Mouse (Mus musculus): Measurements from ENCODE around the gene Adgrg3. TPM values are rescaled to one million over a fixed set of nuclear protein-coding genes. Genes with fewer than 3 reads are reported as not detected.

Adgrg3 gene
- polyA plus RNA-seq (2012; ENCODE audit: insufficient read depth, insufficient read length, missing spikeins) = 0.23 TPM in 1 of 2 replicates, not detected in the other

- no peak for TF ChIP-seq CTCF (IDR thresholded peaks at IDR 0.05; ENCODE audit: low read depth, low read length)
- no peak for TF ChIP-seq POLR2A (IDR thresholded peaks at IDR 0.05; ENCODE audit: borderline replicate concordance, low read depth, low read length)
- no peak within 1 kb of the TSS for H3K27ac ChIP-seq (ENCODE audit: insufficient read depth, low read depth, low read length)
- no peak within 1 kb of the TSS for H3K4me3 ChIP-seq (ENCODE audit: insufficient read depth, low read length)
- no peaks in the 10 kb centered on the region for H3K4me1 ChIP-seq (ENCODE audit: control insufficient read depth, insufficient read depth, low read length)
These were observed at the start of gene Adgrg3 for GRCm38 (mm10) chr8:95017451-95017850. Gene Adgrg3, plus strand, starts transcription at chr8:95017692.

- Histone ChIP-seq H3K27ac (ENCODE audit: insufficient read depth, low read depth, low read length) (no peak overlapping the region), H3K4me1 (ENCODE audit: control insufficient read depth, insufficient read depth, low read length) (no peaks in the 10 kb centered on the region), H3K4me3 (ENCODE audit: insufficient read depth, low read length) (no peak overlapping the region)
- TF ChIP-seq CTCF (IDR thresholded peaks at IDR 0.05; ENCODE audit: low read depth, low read length) = no peak
- TF ChIP-seq POLR2A (IDR thresholded peaks at IDR 0.05; ENCODE audit: borderline replicate concordance, low read depth, low read length) = no peak
These were observed 44.2 kb upstream of the Adgrg3 start for GRCm38 (mm10) chr8:94973270-94973669.

GRCm38 (mm10) chr8:94973786-94974185 lies 43.7 kb upstream of the Adgrg3 start:
- no peaks in the 10 kb centered on the region for H3K4me1 ChIP-seq (ENCODE audit: control insufficient read depth, insufficient read depth, low read length)
- H3K27ac ChIP-seq (ENCODE audit: insufficient read depth, low read depth, low read length) = no peak overlapping the region
- no peak for TF ChIP-seq CTCF (IDR thresholded peaks at IDR 0.05; ENCODE audit: low read depth, low read length)
- TF ChIP-seq POLR2A (IDR thresholded peaks at IDR 0.05; ENCODE audit: borderline replicate concordance, low read depth, low read length) = no peak
- no peak overlapping the region for H3K4me3 ChIP-seq (ENCODE audit: insufficient read depth, low read length)

- H3K4me1 ChIP-seq (ENCODE audit: control insufficient read depth, insufficient read depth, low read length) = no peaks in the 10 kb centered on the region
- TF ChIP-seq POLR2A (IDR thresholded peaks at IDR 0.05; ENCODE audit: borderline replicate concordance, low read depth, low read length) (no peak), CTCF (IDR thresholded peaks at IDR 0.05; ENCODE audit: low read depth, low read length) (no peak)
- no peak within 1 kb of the TSS for H3K4me3 ChIP-seq (ENCODE audit: insufficient read depth, low read length)
- H3K27ac ChIP-seq (ENCODE audit: insufficient read depth, low read depth, low read length) = no peak within 1 kb of the TSS
These were observed 42.9 kb upstream of the Adgrg3 start, which contains the start of gene Adgrg1 for GRCm38 (mm10) chr8:94974467-94975165. Gene Adgrg1, plus strand, starts transcription at chr8:94974751.

GRCm38 (mm10) chr8:94976651-94977417 lies 40.7 kb upstream of the Adgrg3 start:
- no peaks in the 10 kb centered on the region for H3K4me1 ChIP-seq (ENCODE audit: control insufficient read depth, insufficient read depth, low read length)
- H3K4me3 ChIP-seq (ENCODE audit: insufficient read depth, low read length) = no peak overlapping the region
- TF ChIP-seq POLR2A (IDR thresholded peaks at IDR 0.05; ENCODE audit: borderline replicate concordance, low read depth, low read length) = no peak
- no peak for TF ChIP-seq CTCF (IDR thresholded peaks at IDR 0.05; ENCODE audit: low read depth, low read length)
- no peak overlapping the region for H3K27ac ChIP-seq (ENCODE audit: insufficient read depth, low read depth, low read length)

- TF ChIP-seq CTCF (IDR thresholded peaks at IDR 0.05; ENCODE audit: low read depth, low read length) = no peak
- TF ChIP-seq POLR2A (IDR thresholded peaks at IDR 0.05; ENCODE audit: borderline replicate concordance, low read depth, low read length) = no peak
- no peak overlapping the region for H3K27ac ChIP-seq (ENCODE audit: insufficient read depth, low read depth, low read length)
- H3K4me3 ChIP-seq (ENCODE audit: insufficient read depth, low read length) = no peak overlapping the region
- no peaks in the 10 kb centered on the region for H3K4me1 ChIP-seq (ENCODE audit: control insufficient read depth, insufficient read depth, low read length)
These were observed 39.4 kb upstream of the Adgrg3 start for GRCm38 (mm10) chr8:94978131-94978530.

GRCm38 (mm10) chr8:94978593-94979319 lies 38.7 kb upstream of the Adgrg3 start:
- Histone ChIP-seq H3K27ac (ENCODE audit: insufficient read depth, low read depth, low read length) (no peak overlapping the region), H3K4me1 (ENCODE audit: control insufficient read depth, insufficient read depth, low read length) (no peaks in the 10 kb centered on the region), H3K4me3 (ENCODE audit: insufficient read depth, low read length) (no peak overlapping the region)
- TF ChIP-seq CTCF (IDR thresholded peaks at IDR 0.05; ENCODE audit: low read depth, low read length) = no peak
- TF ChIP-seq POLR2A (IDR thresholded peaks at IDR 0.05; ENCODE audit: borderline replicate concordance, low read depth, low read length) = no peak

- no peak for TF ChIP-seq CTCF (IDR thresholded peaks at IDR 0.05; ENCODE audit: low read depth, low read length)
- TF ChIP-seq POLR2A (IDR thresholded peaks at IDR 0.05; ENCODE audit: borderline replicate concordance, low read depth, low read length) = no peak
- H3K27ac ChIP-seq (ENCODE audit: insufficient read depth, low read depth, low read length) = no peak overlapping the region
- no peak overlapping the region for H3K4me3 ChIP-seq (ENCODE audit: insufficient read depth, low read length)
- no peaks in the 10 kb centered on the region for H3K4me1 ChIP-seq (ENCODE audit: control insufficient read depth, insufficient read depth, low read length)
These were observed 37.3 kb upstream of the Adgrg3 start for GRCm38 (mm10) chr8:94980176-94980575.

- no peak for TF ChIP-seq POLR2A (IDR thresholded peaks at IDR 0.05; ENCODE audit: borderline replicate concordance, low read depth, low read length)
- no peak for TF ChIP-seq CTCF (IDR thresholded peaks at IDR 0.05; ENCODE audit: low read depth, low read length)
- Histone ChIP-seq H3K4me1 (ENCODE audit: control insufficient read depth, insufficient read depth, low read length) (no peaks in the 10 kb centered on the region), H3K27ac (ENCODE audit: insufficient read depth, low read depth, low read length) (no peak overlapping the region), H3K4me3 (ENCODE audit: insufficient read depth, low read length) (no peak overlapping the region)
These were observed 36.5 kb upstream of the Adgrg3 start for GRCm38 (mm10) chr8:94980976-94981375.

All from bone marrow macrophage, adult 2 months (primary cell).